Mouse (Mus musculus) heart, postnatal 10 days (tissue): ENCODE data around the gene Fcer1g. TPM values are rescaled to one million over a fixed set of nuclear protein-coding genes. Genes with fewer than 3 reads are reported as not detected.
"Not testable (repeated sequence)": the region's sequence is repeated elsewhere in the genome, so short reads cannot be mapped to it uniquely, and the experiment has no call there.

Experiments used
- DNase-seq, 2 experiments: peaks; one replicate each; pipeline ENCODE4 v3.0.0; 2021
- intact Hi-C: fragments of 180-260 bp; cut with DNase I; formaldehyde crosslinking; loops from one replicate; pipeline ENCODE4 v1.15.1; 2025
- total RNA-seq, 2 experiments: library from RNA; stranded (reverse); gene quantifications; 2 replicates each; pipeline ENCODE4 v1.2.3; 2021

The Fcer1g gene
- total RNA-seq, 2 experiments from 2014 or later: 9.0 to 9.6 TPM

GRCm38 (mm10) chr1:171247453-171247841 is 13.3 kb upstream of the Fcer1g start:
- DNase-seq: no peak
- intact Hi-C loops: loop anchor here (1.0 to 2.0 kb wide), 2 partner anchors 15 to 34 kb away; partner anchors contain the start of gene Ppox

- DNase-seq: peak; percentile 98 to 99
- intact Hi-C loops: loop anchor here (1.0 to 2.0 kb wide), 2 partner anchors 16 to 34 kb away; partner anchors contain the start of gene Ppox
Measured at GRCm38 (mm10) chr1:171246709-171247452, 12.7 kb upstream of the Fcer1g start.

GRCm38 (mm10) chr1:171245353-171245752 is 11.2 kb upstream of the Fcer1g start:
- intact Hi-C loops: loop anchor here (2.0 kb wide), 1 partner anchor 23 kb away; the partner anchor contains the start of gene Tomm40l
- DNase-seq: no peak

- intact Hi-C loops, DNase-seq: not testable (repeated sequence)
Measured at GRCm38 (mm10) chr1:171241952-171242351, 7.8 kb upstream of the Fcer1g start.

GRCm38 (mm10) chr1:171240911-171241310 is 6.7 kb upstream of the Fcer1g start:
- no peak for DNase-seq
- intact Hi-C loops: no loop called here

GRCm38 (mm10) chr1:171239992-171240744 is 6.0 kb upstream of the Fcer1g start:
- intact Hi-C loops: loop anchor here (1.0 to 5.0 kb wide), 2 partner anchors 14 to 123 kb away; no protein-coding TSS in a partner anchor
- peak; percentile 68 for DNase-seq

- peak; percentile 67 to 74 for DNase-seq
- intact Hi-C loops: loop anchor here (5.0 kb wide), 1 partner anchor 121 kb away; no protein-coding TSS in a partner anchor
Measured at GRCm38 (mm10) chr1:171238463-171238862, 4.3 kb upstream of the Fcer1g start.

- intact Hi-C loops: loop anchor here (5.0 kb wide), 1 partner anchor 120 kb away; no protein-coding TSS in a partner anchor
Measured at GRCm38 (mm10) chr1:171237438-171237837, 3.3 kb upstream of the Fcer1g start.

GRCm38 (mm10) chr1:171235791-171236190 is 1.6 kb upstream of the Fcer1g start:
- intact Hi-C loops: loop anchor here (5.0 kb wide), 1 partner anchor 118 kb away; no protein-coding TSS in a partner anchor
- DNase-seq: no peak

More at GRCm38 (mm10) chr1:171237438-171237837, 3.3 kb upstream of the Fcer1g start:
- no peak for DNase-seq

- intact Hi-C loops: no loop called here
- DNase-seq: no peak
Measured at GRCm38 (mm10) chr1:171234538-171234937, 373 bp upstream of the Fcer1g start.

- DNase-seq: no peak
- intact Hi-C loops: no loop called here
Measured at GRCm38 (mm10) chr1:171232800-171233730, 1.1 kb downstream of the Fcer1g start.

- intact Hi-C loops: no loop called here
- no peak for DNase-seq
Measured at GRCm38 (mm10) chr1:171232348-171232747, 1.8 kb downstream of the Fcer1g start.

GRCm38 (mm10) chr1:171231844-171232243 is 2.3 kb downstream of the Fcer1g start:
- no peak for DNase-seq
- intact Hi-C loops: no loop called here

- DNase-seq: no peak
- intact Hi-C loops: no loop called here
Measured at GRCm38 (mm10) chr1:171230215-171230614, 4.0 kb downstream of the Fcer1g start.

GRCm38 (mm10) chr1:171229750-171230149 is 4.4 kb downstream of the Fcer1g start:
- DNase-seq: no peak
- intact Hi-C loops: no loop called here

GRCm38 (mm10) chr1:171227879-171228278 is 6.3 kb downstream of the Fcer1g start:
- intact Hi-C loops: no loop called here
- DNase-seq: no peak

- intact Hi-C loops: loop anchor here (1.0 kb wide), 1 partner anchor 13 kb away; no protein-coding TSS in a partner anchor
- DNase-seq: no peak
Measured at GRCm38 (mm10) chr1:171226780-171227179, 7.4 kb downstream of the Fcer1g start.

GRCm38 (mm10) chr1:171224857-171225256 is 9.3 kb downstream of the Fcer1g start, which contains the start of gene Apoa2:
Gene Apoa2, plus strand, starts transcription at chr1:171225054.
- DNase-seq: no peak
- intact Hi-C loops: loop anchor here (2.0 kb wide), 1 partner anchor 56 kb away; the partner anchor contains the start of gene Ppox

GRCm38 (mm10) chr1:171223796-171224195 is 10.4 kb downstream of the Fcer1g start:
- intact Hi-C loops: loop anchor here (1.0 to 2.0 kb wide), 3 partner anchors 21 to 57 kb away; partner anchors contain the start of gene Ppox
- DNase-seq: peak in 1 of 2 experiments; percentile 41

- DNase-seq: no peak
- intact Hi-C loops: loop anchor here (1.0 to 2.0 kb wide), 2 partner anchors 22 to 34 kb away; no protein-coding TSS in a partner anchor
Measured at GRCm38 (mm10) chr1:171223168-171223567, 11.0 kb downstream of the Fcer1g start.
